Mouse (Mus musculus): ENCODE results near the gene Ctbp2.

DNA sequence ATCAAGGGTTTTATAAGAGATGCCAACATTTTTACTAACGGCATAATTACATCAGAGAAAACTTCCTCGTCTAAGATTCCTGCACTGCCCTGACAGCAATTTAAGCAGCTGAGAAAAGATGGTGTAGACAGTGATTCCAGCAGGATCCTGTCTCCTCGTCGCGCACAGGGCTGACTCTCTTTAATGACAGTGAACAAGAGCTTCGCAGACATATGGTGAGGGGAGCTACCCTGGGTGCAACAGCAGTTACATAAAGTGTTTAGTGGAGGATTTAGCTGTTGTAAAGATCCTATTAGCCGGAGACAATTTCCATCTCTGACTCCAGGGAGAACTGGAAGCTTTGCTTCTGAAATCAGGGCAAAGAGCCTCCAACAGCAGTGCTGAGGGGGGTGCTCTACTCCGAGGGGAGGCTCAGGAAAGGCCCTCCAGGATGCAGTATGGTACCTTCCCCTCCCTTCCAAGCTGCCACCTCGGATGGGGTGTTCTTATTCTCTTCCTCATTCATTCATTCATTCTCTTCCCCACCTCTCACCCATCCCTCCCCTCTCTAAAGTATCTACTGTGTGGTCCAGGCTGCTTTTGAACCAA lies 64.5 kb downstream of the Ctbp2 start:
- TF ChIP-seq CTCF (IDR thresholded peaks at IDR 0.05; ENCODE audit: control insufficient read depth, insufficient read depth, insufficient read length) (no peak), MAX (IDR thresholded peaks at IDR 0.05) (no peak), MYOD1 (IDR thresholded peaks at IDR 0.05; ENCODE audit: control insufficient read depth, insufficient read length, low read depth) (no peak), CEBPB (IDR thresholded peaks at IDR 0.05; ENCODE audit: low read depth) (no peak), FOSL1 (IDR thresholded peaks at IDR 0.05; ENCODE audit: insufficient read depth, low read length, poor library complexity, severe bottlenecking) (no peak), USF1 (IDR thresholded peaks at IDR 0.05; ENCODE audit: low read depth) (no peak), MYOG (IDR thresholded peaks at IDR 0.05; ENCODE audit: control insufficient read depth, extremely low read depth, insufficient read length) (no peak)
